Mouse (Mus musculus) ES-E14 (cell line): ENCODE data around the gene Wdr75. TPM values are rescaled to one million over a fixed set of nuclear protein-coding genes. Genes with fewer than 3 reads are reported as not detected.

Source experiments
- DNase-seq: peaks from one replicate; pipeline ENCODE4 v3.0.0-alpha.2; 2013; ENCODE audit warnings: low read depth, low spot score
- H3K27ac ChIP-seq: 2 replicates; pipeline ENCODE4 v1.5.1; 2012; ENCODE audit warnings: low read depth, mild to moderate bottlenecking, low read length, moderate library complexity, mixed read lengths; ENCODE audit not compliant: poor library complexity, insufficient read depth, severe bottlenecking
- H3K36me3 ChIP-seq: 2 replicates; pipeline ENCODE4 v1.6.1; 2012; ENCODE audit warnings: mild to moderate bottlenecking, low read length, moderate library complexity, mixed read lengths; ENCODE audit not compliant: control insufficient read depth, poor library complexity, insufficient read depth, severe bottlenecking
- H3K4me1 ChIP-seq, 2 experiments: fragments of 150-350 bp in 1 of 2; sonication (generic) in 1 of 2; 2 replicates each; pipeline ENCODE4 v1.6.1; 2012; ENCODE audit warnings: low read length in 2 of 2, mild to moderate bottlenecking in 1 of 2, mixed read lengths in 1 of 2; ENCODE audit not compliant: control insufficient read depth in 2 of 2, insufficient read depth in 2 of 2, poor library complexity in 1 of 2
- H3K4me3 ChIP-seq, 2 experiments: fragments of 150-350 bp in 1 of 2; sonication (generic) in 1 of 2; 2 replicates each; pipeline ENCODE4 v1.5.1; 2012; ENCODE audit warnings: low read length in 2 of 2, low read depth in 1 of 2, mild to moderate bottlenecking in 1 of 2, mixed read lengths in 1 of 2; ENCODE audit not compliant: insufficient read depth in 1 of 2, poor library complexity in 1 of 2, severe bottlenecking in 1 of 2
- H3K9ac ChIP-seq: 2 replicates; pipeline ENCODE4 v1.6.1; 2012; ENCODE audit warnings: low read depth, mild to moderate bottlenecking, low read length, mixed read lengths; ENCODE audit not compliant: poor library complexity, insufficient read depth, severe bottlenecking
- H3K9me3 ChIP-seq: fragments of 150-350 bp; sonication (generic); 2 replicates; pipeline ENCODE4 v1.6.1; 2012; ENCODE audit warnings: low read depth, mild to moderate bottlenecking, low read length; ENCODE audit not compliant: control insufficient read depth, insufficient read depth
- CHD2 ChIP-seq: IDR thresholded peaks from 2 replicates; pipeline ENCODE4 v1.6.1; 2014; ENCODE audit warnings: mild to moderate bottlenecking, low read depth, low read length, inconsistent platforms
- HCFC1 ChIP-seq: IDR thresholded peaks from 2 replicates; pipeline ENCODE4 v1.6.1; 2012; ENCODE audit warnings: low read length, inconsistent platforms, borderline replicate concordance; ENCODE audit not compliant: insufficient read depth
- MAFK ChIP-seq: IDR thresholded peaks from 2 replicates; pipeline ENCODE4 v1.6.1; 2014; ENCODE audit warnings: mild to moderate bottlenecking, low read depth, low read length, inconsistent platforms; ENCODE audit not compliant: insufficient read depth
- ZC3H11A ChIP-seq: IDR thresholded peaks from 2 replicates; pipeline ENCODE4 v1.6.1; 2012; ENCODE audit warnings: low read depth, mild to moderate bottlenecking, inconsistent platforms, low read length, borderline replicate concordance
- ZNF384 ChIP-seq: IDR thresholded peaks from 2 replicates; pipeline ENCODE4 v1.6.1; 2012; ENCODE audit warnings: low read depth, low read length, inconsistent platforms
- in situ Hi-C, 2 experiments: fragments of 600-800 bp; cut with MboI; formaldehyde crosslinking; loops; one replicate each; pipeline ENCODE4 v1.15.1; 2025; ENCODE audit warnings: low sequenced_read_pairs in 2 of 2, inconsistent platforms in 1 of 2; ENCODE audit not compliant: unreplicated experiment in 2 of 2
- total RNA-seq: library from RNA; depleted of rRNA; stranded (reverse); fragments of 300-350 nt; gene quantifications from 2 replicates; pipeline ENCODE4 v1.2.3, GENCODE M21; 2012

Wdr75 gene
- total RNA-seq, 1 experiment = 128 TPM

DNA sequence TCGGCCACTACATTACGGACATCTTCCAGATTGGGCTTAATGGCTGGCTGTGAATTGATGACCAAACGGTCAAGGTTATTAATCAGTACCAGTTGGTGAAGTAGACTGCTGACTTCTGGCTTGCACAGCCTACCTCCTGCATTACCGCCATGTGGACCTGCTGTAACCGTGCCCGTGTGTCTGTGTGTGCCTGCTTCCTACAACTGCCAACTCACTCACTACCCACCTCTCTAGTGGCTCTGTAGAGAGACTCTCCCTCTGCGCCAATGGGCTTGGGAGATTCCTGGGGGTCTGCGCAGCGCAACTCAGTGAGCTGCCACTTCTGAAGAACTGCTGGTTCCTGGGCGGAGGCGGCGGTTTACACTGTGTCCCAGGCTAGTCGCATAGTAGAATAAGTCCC lies 25.6 kb upstream of the Wdr75 start:
- Histone ChIP-seq H3K9me3 (no peaks in the 10 kb centered on the region), H3K27ac (peak overlapping the region; percentile 4; the same call in 1 of the 2 replicates), H3K4me3 (no peak overlapping the region), H3K9ac (no peak overlapping the region), H3K36me3 (no peaks in the 10 kb centered on the region), H3K4me1 (peaks cover 0 to 3% of the 10 kb centered on the region in 2 experiments; a peak in 1 of 4 replicates)
- no peak for TF ChIP-seq ZC3H11A
- TF ChIP-seq ZNF384 = no peak
- TF ChIP-seq HCFC1 = no peak
- no peak for TF ChIP-seq MAFK
- TF ChIP-seq CHD2 = no peak
- DNase-seq = no peak
- in situ Hi-C loops = loop anchor here (10.0 to 25.0 kb wide), 3 partner anchors 332 to 1025 kb away; no protein-coding TSS in a partner anchor

DNA sequence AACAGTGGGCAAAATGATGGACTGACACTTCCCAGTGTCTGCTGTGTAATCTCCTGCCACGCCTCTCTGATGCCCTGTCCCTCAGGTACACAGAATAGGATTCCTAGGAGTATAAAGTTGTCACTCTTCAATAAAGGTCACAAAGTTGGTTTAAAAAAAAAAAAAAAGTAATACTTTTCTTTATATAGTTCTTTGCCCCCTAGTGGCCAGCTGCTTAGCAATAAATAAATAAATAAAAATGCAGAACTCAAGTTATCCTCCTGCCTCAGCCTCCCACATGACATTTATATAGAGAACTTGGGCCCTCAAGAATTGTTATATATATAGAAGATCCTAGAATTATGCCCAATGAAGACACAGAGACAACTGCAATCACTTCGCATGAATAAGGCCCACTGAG lies 24.9 kb upstream of the Wdr75 start:
- in situ Hi-C loops = loop anchor here (25.0 kb wide), 2 partner anchors 333 to 1008 kb away; no protein-coding TSS in a partner anchor
- H3K4me1 ChIP-seq = peaks cover 0 to 3% of the 10 kb centered on the region in 2 experiments; a peak in 1 of 4 replicates
- no peak overlapping the region for H3K27ac ChIP-seq
- TF ChIP-seq MAFK (no peak), HCFC1 (no peak), ZC3H11A (no peak), CHD2 (no peak)
- DNase-seq = no peak
- no peak overlapping the region for H3K4me3 ChIP-seq
- no peak overlapping the region for H3K9ac ChIP-seq
- H3K9me3 ChIP-seq = no peaks in the 10 kb centered on the region
- H3K36me3 ChIP-seq = no peaks in the 10 kb centered on the region

DNA sequence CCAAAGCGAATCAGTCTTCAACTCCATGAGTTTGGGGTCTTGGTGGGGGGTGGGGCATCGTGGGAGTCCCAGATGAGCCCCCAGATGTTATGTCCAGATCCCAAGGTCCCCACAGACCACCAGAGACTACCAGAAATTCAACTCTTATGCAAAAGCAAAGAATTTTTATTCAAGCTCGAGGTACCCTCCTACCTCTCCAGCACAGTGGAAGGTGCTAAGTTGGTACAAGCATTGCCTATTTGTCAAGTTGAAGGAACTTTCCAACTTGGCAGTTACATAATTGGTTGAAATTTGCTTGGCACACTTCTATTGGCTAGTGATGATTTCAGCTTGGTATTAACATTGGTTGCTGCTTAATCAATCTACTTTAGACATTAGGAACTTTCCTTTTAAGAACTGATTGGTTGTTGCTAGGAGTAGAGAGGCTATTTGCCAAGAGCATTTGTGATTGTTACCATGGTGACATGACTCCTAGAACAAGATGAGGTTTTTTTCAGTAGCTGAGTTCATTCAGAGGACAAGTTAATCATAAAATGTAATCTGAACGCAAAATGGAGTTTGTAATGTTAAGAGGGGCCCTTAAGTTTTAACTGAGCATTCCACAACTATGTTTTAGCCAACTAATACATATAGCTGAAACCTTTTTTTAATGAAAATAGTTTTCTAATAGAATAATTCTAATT lies 14.2 kb upstream of the Wdr75 start:
- in situ Hi-C loops = no loop called here
- no peak overlapping the region for H3K9ac ChIP-seq
- no peak overlapping the region for H3K27ac ChIP-seq
- no peak overlapping the region for H3K4me3 ChIP-seq
- no peaks in the 10 kb centered on the region for H3K4me1 ChIP-seq
- TF ChIP-seq HCFC1 (no peak), MAFK (no peak), ZNF384 (no peak), ZC3H11A (no peak), CHD2 (no peak)
- DNase-seq = no peak
- H3K36me3 ChIP-seq = no peaks in the 10 kb centered on the region
- H3K9me3 ChIP-seq = no peaks in the 10 kb centered on the region

DNA sequence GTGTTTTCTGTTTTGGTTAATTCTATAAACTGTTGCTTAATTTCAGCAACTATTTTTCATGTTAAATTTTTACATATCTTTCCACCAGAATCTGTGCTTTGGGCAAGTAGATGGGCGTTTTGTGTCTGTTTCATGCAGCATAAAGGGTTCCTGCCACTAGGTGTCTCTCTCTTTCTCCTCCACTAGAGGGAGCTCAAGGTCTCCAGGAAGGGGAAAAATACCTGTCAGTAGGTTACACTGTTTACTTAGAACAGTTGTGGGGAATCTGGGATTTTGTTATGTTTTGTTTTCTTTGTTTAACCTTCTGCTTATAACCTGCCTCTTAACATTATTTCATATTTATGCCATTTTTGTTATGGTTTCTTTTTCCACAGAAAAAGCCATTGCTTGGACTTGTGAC lies 21.9 kb downstream of the Wdr75 start:
- Histone ChIP-seq H3K9me3 (no peaks in the 10 kb centered on the region), H3K27ac (no peak overlapping the region), H3K36me3 (peaks cover 33% of the 10 kb centered on the region), H3K4me3 (no peak overlapping the region), H3K9ac (no peak overlapping the region), H3K4me1 (no peaks in the 10 kb centered on the region; a peak in 1 of 4 replicates)
- peak; percentile 36 for DNase-seq
- in situ Hi-C loops = loop anchor here in 1 of 2 experiments (25.0 kb wide), 1 partner anchor 1020 kb away; no protein-coding TSS in a partner anchor
- TF ChIP-seq ZC3H11A (peak; percentile 34; the same call in 1 of the 2 replicates), CHD2 (no peak)
